Mouse (Mus musculus) neural tube, embryonic 10.5 days (tissue): ENCODE results near the gene Shb.

Experiments
- DNase-seq: peaks from one replicate; pipeline ENCODE4 v3.0.0-alpha.2; 2017; ENCODE audit warnings: low spot score; ENCODE audit errors: extremely low spot score

The Shb gene

DNA sequence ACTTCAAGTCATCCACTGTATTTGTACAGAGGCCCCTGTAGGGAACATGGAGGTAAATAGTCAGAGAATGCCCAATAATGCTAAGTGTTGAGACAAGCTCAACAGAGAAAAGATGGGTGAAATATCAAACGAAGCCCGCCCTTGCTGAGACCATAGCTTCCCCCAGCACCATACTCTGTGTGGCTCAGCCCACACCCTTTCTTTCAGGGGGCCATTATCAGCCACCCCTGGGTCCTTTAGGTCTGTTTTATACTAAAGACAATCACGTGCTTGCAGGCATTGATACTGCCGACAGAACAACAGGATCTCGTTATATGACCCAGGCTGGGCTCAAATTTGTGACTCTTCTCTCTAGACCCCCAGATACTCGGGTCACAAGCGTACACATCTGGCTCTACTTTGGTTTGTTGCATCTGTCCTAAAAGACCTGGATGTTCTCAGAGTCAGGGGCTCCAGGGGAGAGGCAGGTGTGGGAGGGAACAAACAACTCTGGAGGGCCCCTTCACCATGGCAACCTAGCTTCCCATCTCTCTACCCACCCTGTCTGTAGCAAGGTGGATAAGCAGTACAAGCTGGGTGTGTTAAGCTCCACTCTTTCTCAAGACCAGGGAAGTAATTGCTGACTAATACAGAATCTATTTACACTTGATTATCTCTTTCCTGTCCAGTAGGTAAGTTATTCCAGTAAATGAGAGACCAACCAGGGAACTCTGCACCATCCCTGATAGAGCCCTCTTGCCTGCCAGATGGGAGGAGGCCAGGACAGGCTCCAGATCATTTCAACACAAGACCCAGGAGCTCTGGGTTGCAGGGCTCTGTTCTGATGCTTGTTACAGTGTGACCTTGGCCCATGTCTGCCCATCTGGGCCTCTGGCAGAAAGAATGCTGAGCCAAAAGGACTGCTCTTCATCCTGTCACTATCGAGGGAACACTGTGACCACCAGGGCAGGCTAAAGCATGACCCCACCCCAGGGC is 48.7 kb downstream of the Shb start:
- DNase-seq: no peak

GRCm38 (mm10) chr4:45482271-45482670 is 50.0 kb downstream of the Shb start:
- DNase-seq: no peak

- DNase-seq: no peak
These were observed 50.8 kb downstream of the Shb start for GRCm38 (mm10) chr4:45481431-45481830.

DNA sequence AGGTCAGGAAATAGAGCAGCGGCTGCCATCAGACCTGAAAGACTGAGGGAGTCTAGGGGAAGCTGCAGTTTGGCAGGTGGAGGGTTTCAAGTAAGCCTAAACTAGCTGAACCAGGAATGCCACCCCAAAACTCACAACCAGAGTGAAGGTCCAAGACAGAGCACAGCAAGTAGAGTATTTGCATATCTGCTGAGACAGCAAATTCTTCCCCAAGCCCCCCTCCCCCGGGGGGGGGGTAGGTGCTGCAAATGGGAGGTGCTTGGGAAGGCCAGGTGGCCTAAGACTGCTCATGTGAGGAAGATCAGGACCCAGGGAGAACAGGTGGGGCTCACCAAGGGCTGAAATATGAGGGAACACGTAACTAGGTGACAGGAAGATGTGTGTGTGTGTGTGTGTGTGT is 51.7 kb downstream of the Shb start:
- DNase-seq: no peak

- no peak for DNase-seq
These were observed 52.8 kb downstream of the Shb start for GRCm38 (mm10) chr4:45479433-45479832.

DNA sequence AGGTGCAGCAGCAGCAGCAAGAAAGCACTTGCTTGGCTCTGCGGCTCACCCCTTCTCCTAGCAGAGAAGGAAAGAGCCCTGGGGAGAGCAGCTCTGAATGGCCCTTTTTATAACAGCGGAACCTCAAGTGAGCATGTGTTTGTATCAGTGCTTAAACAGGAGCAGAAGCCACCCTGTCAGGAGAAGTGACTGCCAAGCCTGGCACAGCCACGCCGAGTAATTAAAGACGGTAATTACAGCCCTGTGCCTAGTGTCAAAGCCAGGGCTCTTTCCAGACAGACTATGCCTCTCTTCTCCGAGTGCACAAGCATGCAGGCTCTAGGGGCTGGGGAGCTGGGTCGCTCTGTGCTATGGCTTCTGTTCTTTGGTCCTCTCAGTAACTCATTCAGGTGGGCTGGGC is 54.1 kb downstream of the Shb start:
- DNase-seq: no peak

GRCm38 (mm10) chr4:45477047-45477446 is 55.2 kb downstream of the Shb start:
- DNase-seq: no peak

DNA sequence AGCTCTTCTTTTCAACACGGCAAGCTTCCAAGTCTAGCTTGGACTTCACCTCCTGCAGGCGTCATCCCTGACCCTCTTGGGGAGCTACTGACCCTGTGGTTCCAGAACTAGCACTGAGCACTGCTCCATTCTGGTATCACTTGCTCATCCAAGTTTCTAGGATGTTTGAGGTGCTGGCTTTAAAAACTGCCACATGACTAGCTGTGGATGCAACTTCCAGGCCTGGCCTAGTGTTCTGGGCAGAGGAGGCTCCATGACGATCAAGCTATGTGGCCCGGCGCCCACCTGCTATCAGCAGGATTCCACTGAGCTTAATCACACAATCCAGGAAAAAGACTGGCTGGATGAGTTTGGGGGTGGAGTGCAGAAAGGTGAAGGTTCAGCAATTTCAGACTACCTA is 57.4 kb downstream of the Shb start:
- no peak for DNase-seq

- DNase-seq: no peak
These were observed 58.1 kb downstream of the Shb start for GRCm38 (mm10) chr4:45474131-45474530.

- DNase-seq: no peak
These were observed 59.1 kb downstream of the Shb start for GRCm38 (mm10) chr4:45473129-45473528.

- DNase-seq: no peak
These were observed 59.6 kb downstream of the Shb start for GRCm38 (mm10) chr4:45472706-45473105.

GRCm38 (mm10) chr4:45471654-45472556 is 60.4 kb downstream of the Shb start:
- DNase-seq: no peak

DNA sequence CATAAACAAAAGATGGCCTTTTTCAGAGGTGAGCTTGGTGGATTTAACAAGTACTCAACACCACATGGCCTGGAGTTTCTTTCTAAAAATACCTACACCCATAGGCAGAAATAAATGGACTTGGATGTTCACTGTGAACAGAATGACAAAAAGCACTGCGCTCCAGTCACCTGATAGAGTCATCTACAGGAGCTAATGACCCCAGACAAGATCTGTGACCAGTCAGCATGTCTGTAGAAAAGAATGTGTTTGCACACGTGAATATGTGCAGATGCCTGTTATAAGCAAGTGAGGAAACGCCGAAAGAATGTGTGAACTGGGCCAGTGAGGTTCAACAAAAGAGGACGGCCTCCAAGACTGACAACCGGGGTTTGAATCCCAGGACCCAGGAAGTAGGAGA is 63.2 kb downstream of the Shb start:
- no peak for DNase-seq

DNA sequence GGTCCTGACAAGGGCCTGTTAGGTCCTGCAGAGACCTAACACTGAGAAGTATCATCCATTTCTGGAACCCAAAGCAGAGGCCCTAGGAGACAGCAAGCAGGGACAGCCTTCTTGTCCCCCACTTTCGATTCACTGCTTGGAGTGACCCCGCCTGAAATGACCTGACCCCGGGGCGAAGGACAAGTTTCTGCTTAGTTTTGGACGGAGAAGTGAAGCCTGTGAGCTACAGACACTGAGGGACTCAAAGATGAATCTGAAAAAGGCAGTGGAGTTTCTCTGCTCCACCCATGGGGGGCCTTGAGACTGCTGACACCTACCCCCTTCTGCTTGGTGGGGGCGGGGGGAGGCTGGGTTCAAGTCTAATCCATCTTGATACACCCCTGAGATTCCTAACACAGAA is 63.8 kb downstream of the Shb start:
- DNase-seq: no peak

GRCm38 (mm10) chr4:45467115-45467912 is 65.0 kb downstream of the Shb start:
- no peak for DNase-seq

- DNase-seq: no peak
These were observed 67.3 kb downstream of the Shb start for GRCm38 (mm10) chr4:45464941-45465340.

GRCm38 (mm10) chr4:45464528-45464927 is 67.7 kb downstream of the Shb start:
- no peak for DNase-seq

DNA sequence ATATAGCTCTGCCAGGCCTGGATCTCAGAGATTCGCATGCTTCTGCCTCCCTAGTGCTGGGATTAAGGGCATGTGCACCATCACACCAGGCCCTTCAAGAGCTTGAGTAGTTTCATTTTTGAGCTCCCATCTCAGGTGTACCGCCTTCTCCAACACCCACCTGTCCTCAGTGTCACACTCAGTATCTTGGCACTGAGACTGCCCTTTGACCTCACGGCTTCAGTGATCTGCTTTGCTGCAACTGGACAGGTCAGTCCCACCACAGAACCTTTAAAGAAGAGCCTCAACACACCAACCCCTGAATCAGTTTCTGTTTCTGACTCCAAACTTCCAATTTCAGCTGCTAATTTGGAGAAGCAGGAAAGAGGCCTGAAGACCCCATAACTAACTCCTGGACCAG is 68.1 kb downstream of the Shb start:
- no peak for DNase-seq

- no peak for DNase-seq
These were observed 69.6 kb downstream of the Shb start for GRCm38 (mm10) chr4:45462628-45463027.

GRCm38 (mm10) chr4:45461661-45462060 is 70.6 kb downstream of the Shb start:
- DNase-seq: no peak

DNA sequence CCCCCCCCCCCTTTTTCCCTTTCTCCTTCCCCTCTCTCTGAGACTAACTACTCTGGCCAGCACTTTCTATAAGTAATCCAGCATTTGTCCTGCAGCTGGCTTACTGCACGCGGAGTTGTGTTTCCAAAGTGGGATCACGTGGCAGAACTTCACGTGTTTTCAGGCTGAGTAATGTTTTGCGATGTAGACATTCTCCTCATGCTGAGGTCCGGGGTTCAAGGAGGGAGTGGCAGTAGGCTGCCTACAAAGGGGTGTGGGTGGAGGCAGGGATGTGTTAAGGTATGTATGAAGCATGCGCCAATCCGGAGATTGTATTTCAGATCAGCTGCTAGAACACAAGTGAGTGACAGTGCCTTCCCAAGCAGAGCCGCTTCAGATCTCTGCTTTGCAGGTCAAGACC is 72.9 kb downstream of the Shb start:
- no peak for DNase-seq
